Mouse (Mus musculus): ENCODE measurements around the gene Gm5148. TPM values are rescaled to one million over a fixed set of nuclear protein-coding genes. Genes with fewer than 3 reads are reported as not detected.

Gene Gm5148
- polyA plus RNA-seq (2017; shearing (Covaris generic)), result 3.8 TPM

GRCm38 (mm10) chr3:37724171-37724804, at the start of gene Gm5148:
Gene Gm5148 (minus strand): TSS chr3:37724490.

Other genes starting within 250 kb of the Gm5148 start
- gene Spry1, start 84.5 kb downstream of the Gm5148 start, polyA plus RNA-seq (2017; shearing (Covaris generic)), result 10.0 TPM

Data from CD4-positive, CD25-positive, alpha-beta regulatory T cell, adult 9 weeks (primary cell).